Mouse (Mus musculus): Measurements from ENCODE around the gene Ccni.

GRCm38 (mm10) chr5:93239590-93240544 lies 33.6 kb upstream of the Ccni start:
- TF ChIP-seq CTCF (IDR thresholded peaks at IDR 0.05 in 2 of 3, conservative IDR thresholded peaks at IDR 0.05 in 1 of 3; ENCODE audit: control insufficient read depth in 1 of 3, insufficient read depth in 1 of 3, low read depth in 2 of 3, low read length in 3 of 3, poor library complexity in 1 of 3, severe bottlenecking in 1 of 3) = no peak
- TF ChIP-seq TAL1 (IDR thresholded peaks at IDR 0.05; ENCODE audit: low read length) = peak; percentile 99
- no peak for TF ChIP-seq POLR2A (IDR thresholded peaks at IDR 0.05; ENCODE audit: control insufficient read depth in 1 of 2, insufficient read depth in 1 of 2, low read depth in 1 of 2, low read length in 2 of 2, poor library complexity in 1 of 2)
- no peak for TF ChIP-seq ZMIZ1 (IDR thresholded peaks at IDR 0.05; ENCODE audit: low read depth, low read length)
- TF ChIP-seq TBP (IDR thresholded peaks at IDR 0.05; ENCODE audit: low read depth, low read length) = no peak
- no peak for TF ChIP-seq UBTF (IDR thresholded peaks at IDR 0.05; ENCODE audit: borderline replicate concordance, insufficient read depth, low read depth, low read length)
